Mouse (Mus musculus) mature B cell (primary cell): ENCODE data around the gene Dtx3.

Experiments
- in situ Hi-C: fragments of 300-500 bp; cut with MboI; formaldehyde crosslinking; loops from 2 replicates; pipeline ENCODE4 v1.14.3; 2019

Dtx3 gene

GRCm38 (mm10) chr10:127195328-127196129 lies at the start of gene Dtx3:
Gene Dtx3, minus strand, starts transcription at chr10:127195728.
- in situ Hi-C loops: no loop called here

- in situ Hi-C loops: no loop called here
Measured at GRCm38 (mm10) chr10:127238241-127238824, 42.8 kb upstream of the Dtx3 start.

GRCm38 (mm10) chr10:127236541-127236940 lies 41.0 kb upstream of the Dtx3 start:
- in situ Hi-C loops: no loop called here

GRCm38 (mm10) chr10:127233141-127233540 lies 37.6 kb upstream of the Dtx3 start:
- in situ Hi-C loops: no loop called here

GRCm38 (mm10) chr10:127231741-127232140 lies 36.2 kb upstream of the Dtx3 start:
- in situ Hi-C loops: no loop called here

GRCm38 (mm10) chr10:127230693-127231092 lies 35.2 kb upstream of the Dtx3 start:
- in situ Hi-C loops: no loop called here

- in situ Hi-C loops: loop anchor here (10.0 kb wide), 1 partner anchor 54 kb away; no protein-coding TSS in a partner anchor
Measured at GRCm38 (mm10) chr10:127228897-127229296, 33.4 kb upstream of the Dtx3 start.

- in situ Hi-C loops: loop anchor here (10.0 kb wide), 1 partner anchor 52 kb away; no protein-coding TSS in a partner anchor
Measured at GRCm38 (mm10) chr10:127227163-127227562, 31.6 kb upstream of the Dtx3 start.

- in situ Hi-C loops: loop anchor here (10.0 kb wide), 1 partner anchor 52 kb away; no protein-coding TSS in a partner anchor
Measured at GRCm38 (mm10) chr10:127226318-127226895, 30.9 kb upstream of the Dtx3 start.

GRCm38 (mm10) chr10:127225732-127226131 lies 30.2 kb upstream of the Dtx3 start:
- in situ Hi-C loops: loop anchor here (10.0 kb wide), 1 partner anchor 51 kb away; no protein-coding TSS in a partner anchor

GRCm38 (mm10) chr10:127225213-127225612 lies 29.7 kb upstream of the Dtx3 start:
- in situ Hi-C loops: loop anchor here (10.0 kb wide), 1 partner anchor 50 kb away; no protein-coding TSS in a partner anchor

GRCm38 (mm10) chr10:127218339-127218738 lies 22.8 kb upstream of the Dtx3 start:
- in situ Hi-C loops: no loop called here

- in situ Hi-C loops: no loop called here
Measured at GRCm38 (mm10) chr10:127217177-127217576, 21.6 kb upstream of the Dtx3 start.

- in situ Hi-C loops: no loop called here
Measured at GRCm38 (mm10) chr10:127216456-127216855, 20.9 kb upstream of the Dtx3 start.

- in situ Hi-C loops: no loop called here
Measured at GRCm38 (mm10) chr10:127214422-127214803, 18.9 kb upstream of the Dtx3 start.

- in situ Hi-C loops: no loop called here
Measured at GRCm38 (mm10) chr10:127213704-127214421, 18.3 kb upstream of the Dtx3 start.

GRCm38 (mm10) chr10:127213272-127213671 lies 17.7 kb upstream of the Dtx3 start:
- in situ Hi-C loops: no loop called here

GRCm38 (mm10) chr10:127211414-127211854 lies 15.9 kb upstream of the Dtx3 start, which contains the start of gene Pip4k2c:
Gene Pip4k2c, minus strand, starts transcription at chr10:127211585.
- in situ Hi-C loops: no loop called here

- in situ Hi-C loops: no loop called here
Measured at GRCm38 (mm10) chr10:127210961-127211405, 15.5 kb upstream of the Dtx3 start.

GRCm38 (mm10) chr10:127209928-127210570 lies 14.5 kb upstream of the Dtx3 start:
- in situ Hi-C loops: no loop called here

GRCm38 (mm10) chr10:127208921-127209320 lies 13.4 kb upstream of the Dtx3 start:
- in situ Hi-C loops: no loop called here
